Mouse (Mus musculus) embryonic fibroblast, embryonic 13.5 days (primary cell): Measurements from ENCODE around the gene Cdkn2d.

Experiments
- CTCF ChIP-seq: IDR thresholded peaks from 2 replicates; pipeline ENCODE4 v1.5.1; 2011; ENCODE audit warnings: mild to moderate bottlenecking, control low read depth, low read length, moderate library complexity, borderline replicate concordance; ENCODE audit not compliant: insufficient read depth
- POLR2A ChIP-seq: IDR thresholded peaks from 2 replicates; pipeline ENCODE4 v1.6.1; 2011; ENCODE audit warnings: low read depth, mild to moderate bottlenecking, control low read depth, low read length, moderate library complexity

GRCm38 (mm10) chr9:21309150-21309741 lies 18.0 kb upstream of the Cdkn2d start:
- no peak for TF ChIP-seq CTCF
- TF ChIP-seq POLR2A, result no peak
